Mouse (Mus musculus) C3H10T1/2 (cell line): ENCODE data around the gene Wfdc12. TPM values are rescaled to one million over a fixed set of nuclear protein-coding genes. Genes with fewer than 3 reads are reported as not detected.

Experiments used
- polyA plus RNA-seq, 2 experiments: library from polyadenylated mRNA; unstranded; fragments of >200 nt; fragmentation: generic; extraction: Trizol; gene quantifications; one replicate each; pipeline ENCODE4 v1.2.1; 2012; ENCODE audit warnings: missing spikeins in 2 of 2

The Wfdc12 gene
- polyA plus RNA-seq = not detected

GRCm38 (mm10) chr2:164190576-164190975, at the start of gene Wfdc12:
Gene Wfdc12 (minus strand): TSS chr2:164190608.

GRCm38 (mm10) chr2:164238366-164238765, 48.0 kb upstream of the Wfdc12 start, which contains the start of gene Svs2:
Gene Svs2 (minus strand): TSS chr2:164238466.

GRCm38 (mm10) chr2:164221522-164221921, 31.1 kb upstream of the Wfdc12 start, which contains the start of gene Wfdc15b:
Gene Wfdc15b (minus strand): TSS chr2:164221660.

GRCm38 (mm10) chr2:164199626-164200327, 9.4 kb upstream of the Wfdc12 start, which contains the start of gene Wfdc15a:
Gene Wfdc15a (minus strand): TSS chr2:164200130.

GRCm38 (mm10) chr2:164182692-164183255, 7.6 kb downstream of the Wfdc12 start, which contains the start of gene Wfdc5:
Gene Wfdc5 (minus strand): TSS chr2:164182742.

GRCm38 (mm10) chr2:164170902-164171301, 19.5 kb downstream of the Wfdc12 start, which contains the start of gene Kcns1:
Gene Kcns1 (minus strand): TSS chr2:164171113.

Other genes starting within 250 kb of the Wfdc12 start
- gene Ywhab, start 195.6 kb downstream of the Wfdc12 start, polyA plus RNA-seq = 10 to 100 TPM; 42.4 to 94.4 TPM
- gene Pabpc1l, start 165.2 kb downstream of the Wfdc12 start, polyA plus RNA-seq = under 1 TPM; 0.06 to 0.44 TPM
- gene Stk4, start 120.3 kb downstream of the Wfdc12 start, polyA plus RNA-seq = 1 to 10 TPM in 1 of 2 experiments, under 1 TPM in 1; 0.81 to 4.3 TPM
- gene Tomm34, start 119.4 kb downstream of the Wfdc12 start, polyA plus RNA-seq = 10 to 100 TPM; 10.2 to 26.3 TPM
- not detected for gene Kcns1, start 19.5 kb downstream of the Wfdc12 start, polyA plus RNA-seq
- not detected for gene Wfdc5, start 7.9 kb downstream of the Wfdc12 start, polyA plus RNA-seq
- under 1 TPM in 1 of 2 experiments, not detected in 1; 0.17 TPM for gene Wfdc15a, start 9.5 kb upstream of the Wfdc12 start, polyA plus RNA-seq
- not detected for gene Wfdc15b, start 31.1 kb upstream of the Wfdc12 start, polyA plus RNA-seq
- gene Svs2, start 47.9 kb upstream of the Wfdc12 start, polyA plus RNA-seq = not detected
- not detected for gene Svs3b, start 66.0 kb upstream of the Wfdc12 start, polyA plus RNA-seq
- not detected for gene Svs4, start 87.9 kb upstream of the Wfdc12 start, polyA plus RNA-seq
- not detected for gene Svs3a, start 98.7 kb upstream of the Wfdc12 start, polyA plus RNA-seq
- not detected for gene Svs6, start 126.1 kb upstream of the Wfdc12 start, polyA plus RNA-seq
- not detected for gene Svs5, start 142.1 kb upstream of the Wfdc12 start, polyA plus RNA-seq
- gene Slpi, start 198.5 kb upstream of the Wfdc12 start, polyA plus RNA-seq = 1 to 10 TPM; 5.8 to 9.0 TPM
- gene Rbpjl, start 212.5 kb upstream of the Wfdc12 start, polyA plus RNA-seq = under 1 TPM in 1 of 2 experiments, not detected in 1; 0.02 TPM
- 1 to 10 TPM in 1 of 2 experiments, under 1 TPM in 1; 0.02 to 1.3 TPM for gene Matn4, start 214.6 kb upstream of the Wfdc12 start, polyA plus RNA-seq